Mouse (Mus musculus) layer of hippocampus, adult 2 months (tissue): ENCODE measurements around the gene Cox14. TPM values are rescaled to one million over a fixed set of nuclear protein-coding genes. Genes with fewer than 3 reads are reported as not detected.
"Not testable (repeated sequence)": the region's sequence is repeated elsewhere in the genome, so short reads cannot be mapped to it uniquely, and the experiment has no call there.

Source experiments
- DNase-seq, 2 experiments: peaks; one replicate each; pipeline ENCODE4 v3.0.0; 2022; ENCODE audit warnings: low spot score in 2 of 2
- H3K27ac ChIP-seq: fragments of 200-600 bp; 2 replicates; pipeline ENCODE4 v1.8.1; 2022
- H3K4me3 ChIP-seq: fragments of 200-600 bp; 2 replicates; pipeline ENCODE4 v1.8.1; 2022; ENCODE audit warnings: mild to moderate bottlenecking
- CTCF ChIP-seq: fragments of 200-600 bp; conservative IDR thresholded peaks from 2 replicates; pipeline ENCODE4 v1.8.1; 2022; ENCODE audit warnings: antibody characterized with exemption, mild to moderate bottlenecking, moderate library complexity
- total RNA-seq, 2 experiments: library from RNA; stranded (reverse); gene quantifications; 2 replicates each; pipeline ENCODE4 v1.2.3; 2021

The Cox14 gene
- total RNA-seq, 2 experiments from 2014 or later = 113 to 125 TPM

DNA sequence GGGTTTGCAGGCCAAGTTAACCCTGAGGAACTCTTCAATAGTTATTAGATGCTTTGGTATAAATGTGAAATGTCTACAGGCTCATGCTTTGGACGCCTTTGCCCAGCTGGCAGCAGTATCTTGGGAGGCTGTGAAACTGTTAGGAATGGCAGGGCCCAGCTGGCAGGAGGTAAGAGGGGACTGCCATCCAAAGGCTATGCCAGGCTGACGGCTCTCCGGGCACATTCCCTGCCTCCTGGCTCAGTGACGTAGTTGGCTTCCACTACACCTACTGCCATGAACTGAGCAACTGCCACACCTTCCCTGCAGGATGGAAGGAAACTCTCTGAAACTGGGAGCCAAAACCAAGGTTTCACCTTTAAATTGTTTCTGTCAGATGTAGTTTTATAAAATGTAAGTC lies 14.8 kb downstream of the Cox14 start:
- H3K4me3 ChIP-seq = no peak overlapping the region
- DNase-seq = no peak
- H3K27ac ChIP-seq = no peak overlapping the region
- TF ChIP-seq CTCF = no peak

DNA sequence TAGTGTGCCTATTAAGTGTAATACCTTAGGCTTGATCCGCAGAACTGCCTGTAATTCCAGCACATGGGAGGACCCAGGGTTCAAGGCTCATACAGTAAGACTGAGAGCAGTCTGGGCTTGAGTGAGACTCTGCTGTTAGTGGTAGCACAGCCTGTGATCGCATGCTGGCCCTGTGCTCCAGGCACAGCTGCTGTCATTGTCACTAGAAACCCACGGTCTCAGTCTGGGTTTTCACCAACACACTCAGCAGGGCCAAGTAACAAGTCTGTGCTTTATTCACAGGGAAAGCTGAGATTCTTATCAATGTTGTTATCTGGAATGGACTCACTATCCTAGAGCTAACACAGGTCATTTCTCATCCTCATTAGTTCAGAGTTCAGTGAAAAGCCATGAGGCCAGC lies 28.8 kb downstream of the Cox14 start:
- TF ChIP-seq CTCF = no peak
- peak overlapping the region; percentile 7; the same call in 1 of the 2 replicates for H3K27ac ChIP-seq
- peak; percentile 8 to 36 for DNase-seq
- H3K4me3 ChIP-seq = no peak overlapping the region

DNA sequence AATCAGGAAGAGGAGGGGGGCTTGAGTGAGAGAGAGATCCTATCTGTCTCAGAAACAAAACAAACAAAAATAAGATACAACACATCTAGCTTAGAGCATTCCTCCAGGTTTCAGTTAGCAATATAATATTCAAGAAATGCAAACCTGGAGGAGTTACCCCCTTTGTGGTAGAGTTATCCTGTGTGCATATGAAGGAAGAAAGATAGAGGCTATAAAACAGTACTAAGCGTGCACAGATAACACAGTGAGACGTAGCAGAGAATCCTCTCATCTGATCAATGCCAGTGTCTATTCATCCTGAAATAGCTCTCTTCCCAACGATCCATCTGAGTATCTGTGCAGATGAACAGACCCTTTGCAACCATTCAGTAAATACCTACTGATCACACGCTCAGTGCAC lies 42.0 kb downstream of the Cox14 start:
- TF ChIP-seq CTCF = no peak
- H3K27ac ChIP-seq = no peak overlapping the region
- no peak for DNase-seq

GRCm38 (mm10) chr15:99768761-99769160 lies 43.3 kb downstream of the Cox14 start:
- DNase-seq = no peak
- Histone ChIP-seq H3K27ac (no peak overlapping the region), H3K4me3 (no peak overlapping the region)
- no peak for TF ChIP-seq CTCF

More for the DNA sequence above, 42.0 kb downstream of the Cox14 start:
- no peak overlapping the region for H3K4me3 ChIP-seq

GRCm38 (mm10) chr15:99771004-99771500 lies 45.6 kb downstream of the Cox14 start:
- TF ChIP-seq CTCF = no peak
- Histone ChIP-seq H3K27ac (peak overlapping the region; percentile 93), H3K4me3 (peak overlapping the region; percentile 92)
- no peak for DNase-seq

GRCm38 (mm10) chr15:99771601-99772276 lies 46.3 kb downstream of the Cox14 start:
- Histone ChIP-seq H3K4me3 (peak overlapping the region; percentile 92), H3K27ac (peak overlapping the region; percentile 93)
- DNase-seq = peak; percentile 26 to 41
- no peak for TF ChIP-seq CTCF

DNA sequence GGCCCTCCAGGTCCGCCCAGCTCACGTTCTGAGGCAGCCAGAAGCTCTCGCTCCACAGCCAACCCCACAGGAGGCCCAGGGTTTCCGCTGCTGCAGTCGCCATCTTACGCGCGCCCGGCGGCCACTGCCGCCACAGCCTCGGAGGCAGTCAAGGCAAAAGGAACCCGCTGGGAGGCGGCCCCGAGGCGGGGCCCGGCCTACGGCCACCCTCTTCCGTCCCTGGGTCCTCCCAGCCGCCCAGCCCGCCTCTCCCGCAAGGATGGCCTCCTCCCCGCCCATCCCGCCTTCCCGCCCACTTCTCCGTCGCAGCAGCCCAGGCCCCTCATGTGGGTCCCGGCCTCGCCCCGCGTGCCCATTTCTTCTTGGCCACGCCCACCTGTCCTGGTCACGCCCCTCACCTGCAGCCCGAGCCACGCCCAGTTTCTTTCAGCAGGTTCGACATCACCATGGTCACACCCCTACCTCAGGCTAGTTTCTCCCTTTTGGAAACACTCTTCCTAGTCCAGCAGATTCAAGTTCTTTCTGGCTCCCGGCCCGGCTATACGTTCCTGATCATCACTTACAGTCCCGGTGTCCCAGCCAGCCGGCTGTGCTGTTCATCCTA lies 47.0 kb downstream of the Cox14 start:
- TF ChIP-seq CTCF = peak; percentile 59
- Histone ChIP-seq H3K4me3 (peak overlapping the region; percentile 92), H3K27ac (peak overlapping the region; percentile 93)
- DNase-seq = peak; percentile 82 to 83

- DNase-seq = not testable (repeated sequence)
- Histone ChIP-seq H3K4me3 (peak within 1 kb of the TSS; percentile 92), H3K27ac (peak within 1 kb of the TSS; percentile 93)
Observed at GRCm38 (mm10) chr15:99772881-99772924, 47.3 kb downstream of the Cox14 start, which contains the start of gene Cers5. Gene Cers5 (minus strand): TSS chr15:99772885.

DNA sequence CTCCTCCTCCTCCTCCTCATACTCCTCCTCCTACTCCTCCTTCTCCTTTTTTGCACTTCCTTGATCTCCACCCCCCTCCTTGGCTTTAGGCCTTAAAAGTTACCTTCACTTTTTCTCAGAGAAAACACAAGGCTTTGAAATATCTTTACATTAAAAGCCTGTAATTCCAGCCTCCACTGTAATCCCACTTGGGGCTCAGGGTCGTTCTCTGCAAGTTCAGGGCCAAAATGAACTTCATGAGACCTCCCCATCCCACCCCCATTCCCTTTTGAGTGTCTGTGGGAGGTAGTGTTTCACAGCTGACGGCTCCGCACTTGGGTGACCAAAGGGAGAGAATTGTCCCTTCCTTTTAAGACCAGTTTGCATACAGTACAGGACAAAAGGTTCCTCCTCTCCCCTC lies 47.5 kb downstream of the Cox14 start:
- H3K4me3 ChIP-seq = no peak overlapping the region
- H3K27ac ChIP-seq = no peak overlapping the region
- TF ChIP-seq CTCF = no peak
- DNase-seq = no peak

Other genes with a start within 250 kb of the Cox14 start
- 100 to 1,000 TPM; 394 to 431 TPM for gene Faim2, start 197.5 kb upstream of the Cox14 start, total RNA-seq
- not detected for gene Aqp2, start 146.6 kb upstream of the Cox14 start, total RNA-seq
- gene Aqp5, start 134.8 kb upstream of the Cox14 start, total RNA-seq = not detected
- gene Aqp6, start 124.2 kb upstream of the Cox14 start, total RNA-seq = under 1 TPM in 1 of 2 experiments, not detected in 1; 0.26 TPM
- 1 to 10 TPM; 5.0 to 5.2 TPM for gene Racgap1, start 74.0 kb upstream of the Cox14 start, total RNA-seq
- gene Asic1, start 55.2 kb upstream of the Cox14 start, total RNA-seq = 10 to 100 TPM; 33.9 to 37.3 TPM
- 100 to 1,000 TPM; 118 to 123 TPM for gene Smarcd1, start 23.5 kb upstream of the Cox14 start, total RNA-seq
- 1 to 10 TPM; 3.9 to 7.1 TPM for gene Gm17349, start 20.1 kb upstream of the Cox14 start, total RNA-seq
- 100 to 1,000 TPM; 142 to 148 TPM for gene Gpd1, start 8.1 kb upstream of the Cox14 start, total RNA-seq
- 10 to 100 TPM; 28.4 to 29.9 TPM for gene Cers5, start 47.3 kb downstream of the Cox14 start, total RNA-seq
- 10 to 100 TPM; 11.0 to 12.1 TPM for gene Lima1, start 149.8 kb downstream of the Cox14 start, total RNA-seq
- under 1 TPM in 1 of 2 experiments, not detected in 1; 0.08 TPM for gene Fam186a, start 241.4 kb downstream of the Cox14 start, total RNA-seq
- 10 to 100 TPM; 42.5 to 50.1 TPM for gene Larp4, start 244.4 kb downstream of the Cox14 start, total RNA-seq